In genomic region chr7:25267751-25268463, GRCm38 (mm10) we compare ENCODE assay signal across 2 mouse cellular contexts.
TF ChIP-seq lines count a peak whose summit lies in the region.

No protein-coding gene starts in this region.

TF ChIP-seq in C2C12, 6 proteins besides CTCF, POLR2A, EP300 and RAD21:
- no peak for TF ChIP-seq MYOD1 (IDR thresholded peaks at IDR 0.05; ENCODE audit: control insufficient read depth, insufficient read length, low read depth)
- no peak for TF ChIP-seq FOSL1 (IDR thresholded peaks at IDR 0.05; ENCODE audit: insufficient read depth, low read length, poor library complexity, severe bottlenecking)
- TF ChIP-seq MAX (IDR thresholded peaks at IDR 0.05) = peak; percentile 27
- no peak for TF ChIP-seq USF1 (IDR thresholded peaks at IDR 0.05; ENCODE audit: low read depth)
- TF ChIP-seq MYOG (IDR thresholded peaks at IDR 0.05; ENCODE audit: control insufficient read depth, extremely low read depth, insufficient read length) = no peak
- TF ChIP-seq CEBPB (IDR thresholded peaks at IDR 0.05; ENCODE audit: low read depth) = no peak

TF ChIP-seq in myocyte, 11 proteins besides CTCF, POLR2A, EP300 and RAD21:
- TF ChIP-seq MYOD1 (IDR thresholded peaks at IDR 0.05; ENCODE audit: control insufficient read depth in 1 of 3, insufficient read length in 2 of 3, low read depth in 2 of 3) (no peak), CEBPB (IDR thresholded peaks at IDR 0.05; ENCODE audit: insufficient read depth, poor library complexity, severe bottlenecking) (no peak), MYOG (IDR thresholded peaks at IDR 0.05; ENCODE audit: control insufficient read depth in 1 of 3, insufficient read depth in 1 of 3, insufficient read length in 2 of 3, low read depth in 2 of 3) (no peak), POLR2AphosphoS2 (IDR thresholded peaks at IDR 0.05; ENCODE audit: insufficient read length, low read depth) (no peak), TCF12 (IDR thresholded peaks at IDR 0.05; ENCODE audit: insufficient read depth, poor library complexity, severe bottlenecking) (no peak), USF1 (IDR thresholded peaks at IDR 0.05; ENCODE audit: low read depth) (no peak), E2F4 (IDR thresholded peaks at IDR 0.05; ENCODE audit: insufficient read depth) (no peak), MAX (IDR thresholded peaks at IDR 0.05; ENCODE audit: low read depth) (no peak), REST (IDR thresholded peaks at IDR 0.05; ENCODE audit: insufficient read depth, insufficient read length) (no peak), SRF (IDR thresholded peaks at IDR 0.05; ENCODE audit: control insufficient read depth, insufficient read length, low read depth) (no peak)
